Mouse (Mus musculus): Measurements from ENCODE around the gene Mafb.

- TF ChIP-seq POLR2A (IDR thresholded peaks at IDR 0.05; ENCODE audit: extremely low read depth, insufficient read depth, low read length): no peak
- no peak for TF ChIP-seq CTCF (IDR thresholded peaks at IDR 0.05; ENCODE audit: low read depth, low read length)
These were observed 48.6 kb downstream of the Mafb start for GRCm38 (mm10) chr2:160318255-160318654.
